23 mouse cellular contexts compared by ENCODE assay signal in genomic region chr7:136888161-136888560, GRCm38 (mm10). TPM values are rescaled to one million over a fixed set of nuclear protein-coding genes. Genes with fewer than 3 reads are reported as not detected.
DNase-seq lines count a peak whose midpoint lies in the region; ATAC-seq and TF ChIP-seq lines count a peak whose summit lies in the region.
"Had no signal": no experiment of that assay in that cellular context is flagged by ENCODE, and none has a peak within 500 bp of the region (broad histone marks: within the 10 kb centered on the region; RNA-seq: fewer than 3 reads in every experiment).

No protein-coding gene starts in this region.

- peak; percentile 51; the same call in 1 of the 2 replicates for ATAC-seq in hindbrain, postnatal 0 days
- ATAC-seq in hindbrain, embryonic 11.5 days (ENCODE audit: low FRiP score): no peak
- ATAC-seq in midbrain, embryonic 16.5 days: no peak
- ATAC-seq: activated CD4-positive, CD25-positive, alpha-beta regulatory T cell, adult 4 months; forebrain, embryonic 13.5 days; forebrain, embryonic 16.5 days had no signal

- no peak overlapping the region for H3K4me2 ChIP-seq in hindbrain, postnatal 0 days (ENCODE audit: low read depth, low read length)
- no peak overlapping the region for H3K4me2 ChIP-seq in hindbrain, embryonic 11.5 days (replicated peaks; ENCODE audit: low read depth, low read length)
- H3K4me2 ChIP-seq in midbrain, embryonic 16.5 days (ENCODE audit: low read length): no peak overlapping the region
- H3K4me2 ChIP-seq: embryonic facial prominence, embryonic 12.5 days; embryonic facial prominence, embryonic 15.5 days; forebrain, embryonic 13.5 days; heart, embryonic 11.5 days; hindbrain, embryonic 14.5 days had no signal

- 65% methylated on average over 6 of the region's 6 CpGs for WGBS in hindbrain, postnatal 0 days
- WGBS in hindbrain, embryonic 11.5 days: 91% methylated on average over 6 of the region's 6 CpGs
- 91% methylated on average over 6 of the region's 6 CpGs for WGBS in midbrain, embryonic 10.5 days
- 80% methylated on average over 6 of the region's 6 CpGs for WGBS in midbrain, embryonic 16.5 days

- no peak overlapping the region for H3K9ac ChIP-seq in hindbrain, postnatal 0 days (replicated peaks; ENCODE audit: low read length)
- no peak overlapping the region for H3K9ac ChIP-seq in hindbrain, embryonic 11.5 days (ENCODE audit: low read depth, low read length)
- H3K9ac ChIP-seq in midbrain, embryonic 16.5 days (ENCODE audit: low read depth, low read length): no peak overlapping the region
- H3K9ac ChIP-seq: embryonic facial prominence, embryonic 12.5 days; embryonic facial prominence, embryonic 15.5 days; forebrain, embryonic 13.5 days; hindbrain, embryonic 14.5 days had no signal

- peak; percentile 40 to 70 for DNase-seq in cerebellum, postnatal 10 days
- no peak for DNase-seq in cerebellum, adult 9-11 months
- DNase-seq in hindbrain, postnatal 0 days (ENCODE audit: low spot score): peak; percentile 43
- DNase-seq in hindbrain, embryonic 11.5 days (ENCODE audit: low spot score): no peak
- DNase-seq in midbrain, embryonic 10.5 days (ENCODE audit: low spot score): peak; percentile 2
- DNase-seq in urinary bladder, adult 2 months (ENCODE audit: low spot score): peak; percentile 10
- no peak for DNase-seq in urinary bladder, postnatal 14 days (ENCODE audit: low spot score)
- DNase-seq: adrenal gland, adult 8-10 months; adrenal gland, postnatal 25 days; cerebellum, adult 11-12 months; cerebellum, adult 8-10 months; cerebellum, postnatal 25 days; gastrocnemius, postnatal 10 days; gastrocnemius, postnatal 36 days had no signal

- no peak overlapping the region for H3K27ac ChIP-seq in hindbrain, postnatal 0 days
- H3K27ac ChIP-seq in hindbrain, embryonic 11.5 days (ENCODE audit: low read depth, low read length): no peak overlapping the region
- no peak overlapping the region for H3K27ac ChIP-seq in midbrain, embryonic 10.5 days (replicated peaks)
- no peak overlapping the region for H3K27ac ChIP-seq in midbrain, embryonic 16.5 days (ENCODE audit: low read length)
- H3K27ac ChIP-seq: embryonic facial prominence, embryonic 12.5 days; embryonic facial prominence, embryonic 15.5 days; forebrain, embryonic 13.5 days; hindbrain, embryonic 10.5 days; hindbrain, embryonic 14.5 days had no signal

- H3K4me3 ChIP-seq in hindbrain, postnatal 0 days (ENCODE audit: low read length): no peak overlapping the region
- no peak overlapping the region for H3K4me3 ChIP-seq in hindbrain, embryonic 11.5 days (ENCODE audit: low read depth, low read length)
- no peak overlapping the region for H3K4me3 ChIP-seq in midbrain, embryonic 10.5 days
- no peak overlapping the region for H3K4me3 ChIP-seq in midbrain, embryonic 16.5 days (ENCODE audit: low read depth, low read length)
- H3K4me3 ChIP-seq: embryonic facial prominence, embryonic 12.5 days; embryonic facial prominence, embryonic 15.5 days; forebrain, embryonic 13.5 days; hindbrain, embryonic 10.5 days had no signal

- no peaks in the 10 kb centered on the region for H3K27me3 ChIP-seq in hindbrain, postnatal 0 days (ENCODE audit: insufficient read depth, low read length)
- H3K27me3 ChIP-seq in hindbrain, embryonic 11.5 days (ENCODE audit: control insufficient read depth, insufficient read depth, low read length): no peaks in the 10 kb centered on the region
- H3K27me3 ChIP-seq in midbrain, embryonic 10.5 days (ENCODE audit: low read depth, poor library complexity, severe bottlenecking): no peaks in the 10 kb centered on the region
- no peaks in the 10 kb centered on the region for H3K27me3 ChIP-seq in midbrain, embryonic 16.5 days (ENCODE audit: control insufficient read depth, insufficient read depth, low read depth, low read length)
- H3K27me3 ChIP-seq: embryonic facial prominence, embryonic 12.5 days; embryonic facial prominence, embryonic 15.5 days had no signal

- no peaks in the 10 kb centered on the region for H3K36me3 ChIP-seq in hindbrain, postnatal 0 days (ENCODE audit: insufficient read depth, low read length)
- H3K36me3 ChIP-seq in hindbrain, embryonic 11.5 days (ENCODE audit: control insufficient read depth, insufficient read depth, low read length): no peaks in the 10 kb centered on the region
- H3K36me3 ChIP-seq in midbrain, embryonic 10.5 days: no peaks in the 10 kb centered on the region
- H3K36me3 ChIP-seq in midbrain, embryonic 16.5 days (ENCODE audit: control insufficient read depth, insufficient read depth, low read length): no peaks in the 10 kb centered on the region
- H3K36me3 ChIP-seq: embryonic facial prominence, embryonic 12.5 days; embryonic facial prominence, embryonic 15.5 days; hindbrain, embryonic 10.5 days had no signal

- H3K9me3 ChIP-seq in hindbrain, postnatal 0 days (ENCODE audit: low read length): no peaks in the 10 kb centered on the region
- H3K9me3 ChIP-seq in hindbrain, embryonic 11.5 days (ENCODE audit: control insufficient read depth, low read length): no peaks in the 10 kb centered on the region
- no peaks in the 10 kb centered on the region for H3K9me3 ChIP-seq in midbrain, embryonic 10.5 days (replicated peaks)
- H3K9me3 ChIP-seq in midbrain, embryonic 16.5 days (replicated peaks; ENCODE audit: control insufficient read depth, low read length, poor library complexity, severe bottlenecking): no peaks in the 10 kb centered on the region
- H3K9me3 ChIP-seq: embryonic facial prominence, embryonic 12.5 days; embryonic facial prominence, embryonic 15.5 days; forebrain, embryonic 13.5 days; hindbrain, embryonic 10.5 days had no signal

- H3K4me1 ChIP-seq in hindbrain, postnatal 0 days (ENCODE audit: insufficient read depth, low read length): no peaks in the 10 kb centered on the region
- H3K4me1 ChIP-seq in hindbrain, embryonic 11.5 days (replicated peaks; ENCODE audit: control insufficient read depth, insufficient read depth, low read length): no peaks in the 10 kb centered on the region
- H3K4me1 ChIP-seq in midbrain, embryonic 10.5 days: no peaks in the 10 kb centered on the region
- H3K4me1 ChIP-seq in midbrain, embryonic 16.5 days (ENCODE audit: control insufficient read depth, insufficient read depth, low read length): no peaks in the 10 kb centered on the region
- H3K4me1 ChIP-seq: embryonic facial prominence, embryonic 12.5 days; embryonic facial prominence, embryonic 15.5 days; forebrain, embryonic 13.5 days; hindbrain, embryonic 10.5 days had no signal

- no peak for TF ChIP-seq CTCF in hindbrain, postnatal 0 days (IDR thresholded peaks at IDR 0.05; ENCODE audit: low read depth)

RNA-seq across cellular contexts. Expression of gene Mgmt, which starts 6.3 kb away (rescaled TPM):
- total RNA-seq in hindbrain, postnatal 0 days (2014; rRNA removed): 0.93 and 1.4 TPM in 2 replicates
- 1.6 and 2.1 TPM in 2 replicates for polyA plus RNA-seq in hindbrain, postnatal 0 days (2015; fragmentation: Nextera tagmentation; extraction: Ambion mirVana)
- polyA plus RNA-seq in hindbrain, embryonic 11.5 days (2014; fragmentation: Nextera tagmentation; extraction: Ambion mirVana): 3.9 and 4.0 TPM in 2 replicates
- 3.2 and 4.9 TPM in 2 replicates for polyA plus RNA-seq in midbrain, embryonic 10.5 days (2016; fragmentation: Nextera tagmentation; extraction: Ambion mirVana)
- 0.85 and 0.98 TPM in 2 replicates for polyA plus RNA-seq in midbrain, embryonic 16.5 days (2015; fragmentation: Nextera tagmentation; extraction: Ambion mirVana)
- polyA plus RNA-seq in urinary bladder, adult 2 months (2012; rRNA removed): 3.4 and 3.9 TPM in 2 replicates

Comparison
In these comparisons a context has a peak if more than half of its experiments do, and no peak if none do; other contexts are left out.
1. DNase-seq: peak in cerebellum, postnatal 10 days (2 of 2), hindbrain, postnatal 0 days (single experiment), midbrain, embryonic 10.5 days (single experiment) and urinary bladder, adult 2 months (single experiment); none in cerebellum, adult 9-11 months (single experiment), hindbrain, embryonic 11.5 days (single experiment) and urinary bladder, postnatal 14 days (single experiment).